Mouse (Mus musculus) right cerebral cortex, postnatal 25 days (tissue): ENCODE measurements at regions not wholly inside any gene's neighbourhood (a gene's known extent, or its start where the extent isn't known, plus 50 kb on each side); places are given as distances from the start of the nearest gene placed in this dataset.

ENCODE experiments used
- DNase-seq: peaks from one replicate; pipeline ENCODE4 v3.0.0; 2022

- DNase-seq, result no peak
Measured at GRCm38 (mm10) chr4:75884371-75884770, 606.3 kb upstream of the Dmac1 start.

GRCm38 (mm10) chr4:75869771-75870170 lies 591.7 kb upstream of the Dmac1 start:
- no peak for DNase-seq

DNA sequence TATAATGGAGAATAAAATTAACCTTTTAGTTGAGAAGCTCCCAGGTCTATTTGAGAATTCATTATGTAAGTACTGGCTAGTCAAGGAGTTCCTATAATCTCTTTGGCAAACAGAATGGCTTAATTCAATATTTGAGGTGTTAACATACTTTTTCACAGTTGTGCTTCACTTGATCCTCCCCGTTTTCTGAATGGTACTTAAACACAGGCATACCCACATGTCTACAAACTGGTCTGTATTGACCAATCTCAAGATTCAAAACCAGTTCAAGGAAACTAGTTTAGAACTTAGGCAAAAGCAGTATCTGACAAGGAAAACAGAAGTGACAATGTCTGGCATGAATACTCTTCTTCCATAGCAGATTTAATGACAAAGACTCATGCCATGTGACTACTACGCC lies 583.0 kb upstream of the Dmac1 start:
- no peak for DNase-seq

GRCm38 (mm10) chr4:75857769-75858408 lies 579.8 kb upstream of the Dmac1 start:
- DNase-seq, result no peak

GRCm38 (mm10) chr4:75855688-75856296 lies 577.7 kb upstream of the Dmac1 start:
- no peak for DNase-seq

DNA sequence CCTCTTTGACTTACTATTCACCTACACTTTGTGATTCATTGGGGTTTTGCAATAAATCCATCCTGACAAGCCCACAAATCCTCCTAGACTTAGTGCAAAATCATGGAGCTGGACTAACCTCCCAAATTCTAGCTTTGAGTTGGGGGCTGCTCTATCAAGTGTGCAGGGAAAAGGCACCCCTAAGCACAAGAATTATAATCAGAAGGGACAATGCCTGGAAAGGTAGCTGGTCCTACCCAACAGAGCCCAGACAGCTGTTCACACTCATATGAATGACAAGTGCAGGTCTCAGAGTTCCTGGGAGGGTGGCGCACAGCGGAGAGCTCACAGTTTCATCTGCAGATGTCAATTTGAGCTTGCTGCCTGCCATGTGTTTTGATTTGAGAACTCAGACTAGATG lies 572.2 kb upstream of the Dmac1 start:
- DNase-seq, result no peak

DNA sequence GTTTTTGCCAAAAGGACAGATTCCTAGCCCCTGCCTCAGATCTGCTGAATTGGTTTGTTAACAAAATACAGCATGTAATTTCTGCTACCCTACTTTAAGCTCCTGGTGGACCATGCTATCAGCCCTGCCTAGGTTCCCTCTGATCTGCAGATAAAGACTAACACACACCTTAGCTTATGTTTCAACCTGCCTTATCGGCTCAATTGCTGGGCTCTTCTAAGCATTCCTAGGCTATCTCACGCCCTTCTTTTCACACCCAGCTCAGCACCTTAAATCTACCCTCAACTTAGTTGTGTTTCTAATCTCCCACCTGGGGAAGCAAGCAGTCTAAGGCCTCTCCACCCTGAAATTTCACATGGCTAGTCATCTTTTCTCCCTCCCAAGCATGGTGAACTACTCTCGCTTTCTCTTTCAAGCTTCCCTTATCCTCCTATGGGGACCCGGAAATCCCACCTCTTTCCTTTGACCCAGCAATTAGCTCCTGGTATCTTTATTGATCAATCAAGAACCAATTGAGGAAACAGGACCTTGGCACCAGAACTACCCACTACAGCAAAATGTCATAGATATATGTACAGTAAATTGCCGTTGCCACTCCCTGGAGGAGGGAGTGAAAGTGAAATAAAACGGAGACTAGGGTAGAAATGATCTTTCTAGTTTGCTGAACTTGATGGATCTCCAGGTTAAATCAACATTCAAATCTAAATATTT lies 569.7 kb upstream of the Dmac1 start:
- DNase-seq, result no peak

DNA sequence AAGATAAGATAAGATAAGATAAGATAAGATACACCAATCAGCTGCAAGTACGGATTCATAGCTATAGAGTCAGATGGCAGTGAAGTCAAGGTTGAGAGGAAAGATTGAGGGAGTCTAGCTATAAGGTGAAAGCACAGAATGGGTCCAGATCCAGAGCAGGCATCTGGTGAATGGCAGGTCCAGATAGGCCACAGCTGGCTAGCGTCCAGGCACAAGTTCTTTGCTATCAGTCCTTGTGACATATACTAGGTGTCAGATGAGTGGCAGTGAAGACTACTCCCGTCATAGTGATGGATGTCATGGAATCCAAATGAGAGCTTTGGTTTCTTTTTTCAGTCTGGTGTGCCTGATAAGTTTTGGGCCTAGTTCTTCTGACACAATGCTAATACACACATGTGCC lies 566.9 kb upstream of the Dmac1 start:
- no peak for DNase-seq

- no peak for DNase-seq
Measured at GRCm38 (mm10) chr4:75838619-75839018, 560.5 kb upstream of the Dmac1 start.

- no peak for DNase-seq
Measured at GRCm38 (mm10) chr4:75827082-75827711, 549.1 kb upstream of the Dmac1 start.

GRCm38 (mm10) chr4:75819193-75819603 lies 541.1 kb upstream of the Dmac1 start:
- no peak for DNase-seq

DNA sequence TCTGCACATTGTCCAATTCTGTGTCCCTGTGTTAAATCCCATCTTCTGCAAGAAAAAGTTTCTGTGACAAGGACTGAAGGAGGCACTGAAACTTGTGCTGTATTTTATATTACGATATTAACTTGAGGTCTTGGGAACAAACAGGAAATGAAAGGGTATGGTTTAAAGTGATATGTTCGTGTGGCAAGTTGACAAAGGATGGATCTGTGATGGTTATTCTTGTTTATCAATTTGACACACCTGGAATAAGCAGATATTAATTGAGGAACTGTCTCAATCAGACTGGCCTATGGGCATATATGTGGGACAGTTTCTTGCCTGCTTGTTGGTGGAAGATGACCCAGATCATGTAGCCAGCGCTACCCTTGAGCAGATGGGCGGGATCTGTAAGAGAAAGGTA lies 537.9 kb upstream of the Dmac1 start:
- DNase-seq, result no peak

- no peak for DNase-seq
Measured at GRCm38 (mm10) chr4:75812266-75812665, 534.2 kb upstream of the Dmac1 start.

- peak; percentile 6 for DNase-seq
Measured at GRCm38 (mm10) chr4:75801870-75802269, 523.8 kb upstream of the Dmac1 start.

DNA sequence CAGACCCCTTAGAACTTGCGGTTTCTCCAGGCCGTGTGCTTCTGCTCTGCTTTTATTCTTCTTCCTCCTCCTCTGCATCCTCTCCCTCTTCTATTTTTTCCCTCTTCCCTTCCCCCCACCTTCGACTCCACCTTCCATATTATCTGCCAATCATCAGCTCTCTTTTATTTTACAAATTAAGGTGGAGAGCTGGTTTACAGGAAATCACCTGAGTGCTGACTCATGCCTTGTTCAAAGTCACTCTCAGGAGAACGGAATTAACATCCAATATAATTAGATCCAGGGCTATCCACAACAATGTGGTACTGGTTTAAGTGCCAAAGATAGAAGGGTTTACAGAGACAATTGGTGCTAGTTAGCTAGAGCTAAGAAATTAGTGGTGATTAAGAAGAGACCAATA lies 523.1 kb upstream of the Dmac1 start:
- DNase-seq, result no peak

GRCm38 (mm10) chr4:75791789-75792188 lies 513.7 kb upstream of the Dmac1 start:
- DNase-seq, result no peak

DNA sequence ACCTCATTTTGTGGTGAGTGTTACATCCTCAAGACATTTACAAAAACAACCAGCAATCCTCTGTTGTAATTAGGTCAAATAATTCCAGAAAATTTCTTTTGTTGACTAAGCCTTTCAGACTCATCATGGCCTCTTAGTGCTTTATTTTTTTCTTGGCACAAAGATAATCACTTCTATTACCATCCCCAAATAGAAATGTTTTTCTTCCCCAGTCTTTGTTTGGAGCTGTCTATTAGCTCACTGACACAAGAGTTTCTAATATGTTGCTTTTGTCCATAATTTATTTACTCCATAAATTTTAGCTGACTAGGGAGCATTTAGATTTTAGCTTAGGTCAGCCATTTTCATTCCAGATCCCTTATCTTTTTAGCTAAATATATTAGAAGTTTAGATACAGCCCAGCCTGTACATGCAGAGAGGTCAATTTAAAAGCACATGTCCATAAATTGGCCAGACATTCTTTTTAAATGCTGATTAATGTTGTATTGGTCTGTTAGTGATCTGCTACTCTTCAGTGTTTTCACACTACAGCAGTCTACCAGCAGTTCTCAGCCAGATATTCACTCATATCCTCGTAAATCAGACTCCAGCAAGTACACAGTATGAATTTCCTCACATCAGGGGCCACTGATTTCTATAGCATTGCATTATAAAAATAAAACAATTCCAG lies 513.0 kb upstream of the Dmac1 start:
- no peak for DNase-seq

DNA sequence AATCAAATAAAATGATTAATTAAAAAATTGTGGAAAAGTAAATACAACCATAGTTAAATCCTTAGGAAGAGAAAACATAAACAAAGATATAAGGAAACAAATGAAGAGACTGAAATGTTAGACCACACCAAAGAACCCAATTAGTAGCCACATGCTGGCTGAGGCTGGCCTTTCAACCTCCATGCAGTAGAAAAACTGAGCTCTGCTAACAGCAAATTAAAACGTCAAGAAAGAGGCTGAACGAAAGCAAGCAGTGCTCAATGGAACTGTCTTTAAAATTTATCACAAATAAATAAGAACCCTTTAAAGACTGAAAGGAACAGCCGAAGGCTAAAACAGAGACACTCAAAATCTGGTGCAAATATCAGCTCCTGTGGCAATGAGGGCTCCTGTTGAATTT lies 509.3 kb upstream of the Dmac1 start:
- no peak for DNase-seq

GRCm38 (mm10) chr4:75786391-75786790 lies 508.3 kb upstream of the Dmac1 start:
- DNase-seq, result no peak

DNA sequence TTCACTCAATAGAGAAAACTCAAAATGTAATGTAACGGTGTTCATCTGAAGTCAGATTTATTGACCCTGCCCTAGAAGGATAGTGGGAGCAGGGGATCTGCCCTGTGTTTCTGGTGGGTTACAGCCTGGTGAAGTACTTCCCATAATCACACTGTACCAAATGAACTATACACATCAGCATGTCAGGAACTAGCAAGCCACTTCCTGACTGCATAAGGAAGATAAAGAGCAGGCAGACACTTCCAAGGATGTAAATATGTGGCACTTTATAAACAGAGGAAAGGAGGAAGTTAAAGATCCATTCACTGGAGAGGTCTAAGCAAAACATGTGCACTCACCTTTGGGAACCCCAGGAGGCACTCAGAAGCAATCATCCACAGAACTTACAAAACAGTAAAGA lies 501.4 kb upstream of the Dmac1 start:
- DNase-seq, result no peak

DNA sequence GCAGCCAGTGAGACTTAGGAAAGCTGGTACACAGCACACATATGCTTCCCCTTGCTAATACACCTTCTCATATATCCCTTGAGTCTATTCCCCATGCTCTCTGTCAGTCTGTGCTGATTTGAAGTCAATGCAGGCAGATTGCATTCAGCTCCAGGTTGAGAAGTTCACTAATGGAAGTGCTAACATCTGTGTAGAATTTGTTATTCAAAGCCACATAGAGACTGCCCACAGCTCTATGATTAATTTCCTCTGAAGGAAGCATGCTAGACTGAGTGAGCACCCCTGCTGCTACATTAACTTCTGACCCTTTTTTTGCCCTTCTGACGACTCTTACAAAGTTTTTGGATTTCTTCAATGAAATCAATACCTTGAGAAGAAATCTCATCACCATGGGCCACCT lies 486.0 kb upstream of the Dmac1 start:
- no peak for DNase-seq

GRCm38 (mm10) chr4:75744605-75745004 lies 466.5 kb upstream of the Dmac1 start:
- DNase-seq, result no peak

DNA sequence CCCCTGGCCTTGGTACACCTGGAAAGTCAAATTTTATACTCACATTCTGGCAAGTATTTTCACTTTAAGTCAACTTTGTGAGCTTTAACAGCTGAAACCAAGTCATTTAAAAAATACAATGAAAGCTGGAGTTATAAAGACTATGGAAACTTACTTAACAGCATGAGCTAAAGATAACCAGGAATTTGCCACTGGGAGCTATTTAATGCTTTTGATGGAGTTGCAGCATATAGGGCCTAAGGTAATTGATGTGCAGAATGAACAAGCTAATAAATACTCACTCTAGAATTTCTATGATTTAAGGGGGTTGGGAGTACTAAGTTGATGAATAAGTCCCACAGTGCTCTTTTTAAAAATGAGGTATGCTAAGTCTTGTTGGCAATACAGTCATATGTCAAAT lies 463.5 kb upstream of the Dmac1 start:
- no peak for DNase-seq
